Mouse (Mus musculus) spleen, adult 2 months (tissue): ENCODE measurements around the gene Mink1.
"Not testable (repeated sequence)": the region's sequence is repeated elsewhere in the genome, so short reads cannot be mapped to it uniquely, and the experiment has no call there.

ENCODE experiments used
- CTCF ChIP-seq: fragments of 200-500 bp; IDR thresholded peaks from 2 replicates; pipeline ENCODE4 v1.5.1; 2011; ENCODE audit warnings: mild to moderate bottlenecking, inconsistent platforms; ENCODE audit not compliant: insufficient read depth, insufficient read length, insufficient replicate concordance; ENCODE audit errors: extremely low read depth
- POLR2A ChIP-seq: fragments of 200-500 bp; IDR thresholded peaks from 2 replicates; pipeline ENCODE4 v1.6.1; 2011; ENCODE audit warnings: low read depth, low read length, inconsistent platforms

DNA sequence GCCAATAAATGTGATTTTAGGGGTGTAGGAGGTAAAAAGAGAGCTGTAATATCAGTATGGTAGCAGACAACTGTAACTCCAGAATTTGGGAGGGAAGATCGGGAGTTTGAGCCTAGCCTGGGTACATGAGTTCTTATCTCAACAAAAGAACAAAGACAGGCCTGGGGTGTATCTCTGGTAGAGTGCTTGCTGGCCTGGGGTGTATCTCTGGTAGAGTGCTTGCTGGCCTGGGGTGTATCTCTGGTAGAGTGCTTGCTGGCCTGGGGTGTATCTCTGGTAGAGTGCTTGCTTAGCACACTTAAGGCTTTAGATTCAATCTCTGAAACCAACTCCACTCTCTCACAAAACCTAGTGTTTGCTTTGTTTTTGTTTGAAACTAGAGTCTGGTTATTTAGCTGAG is 7.9 kb downstream of the Mink1 start:
- not testable (repeated sequence) for TF ChIP-seq CTCF, POLR2A
